ENCODE assay signal across 9 mouse cellular contexts in the genomic region with DNA sequence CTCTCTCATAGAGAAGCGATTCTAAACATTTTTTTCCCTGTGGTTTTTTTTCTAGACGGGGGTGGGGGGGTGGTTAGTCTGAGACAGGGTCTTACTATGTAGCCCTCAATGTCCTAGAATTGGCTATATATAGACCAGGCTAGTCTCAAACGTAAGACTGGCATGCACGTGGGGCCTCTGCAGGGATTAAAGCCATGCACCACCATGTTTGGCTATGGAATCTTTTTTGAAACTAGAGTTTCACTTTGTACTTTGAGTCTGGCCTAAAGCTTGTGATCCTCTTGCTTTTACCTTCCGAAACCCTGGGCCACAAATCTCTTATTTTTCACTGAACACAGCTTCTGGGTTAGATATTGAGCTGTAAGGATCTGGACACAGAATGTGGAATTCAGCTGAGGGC. TPM values are rescaled to one million over a fixed set of nuclear protein-coding genes. Genes with fewer than 3 reads are reported as not detected.
DNase-seq lines count a peak whose midpoint lies in the region; ATAC-seq lines count a peak whose summit lies in the region.
"Had no signal": no experiment of that assay in that cellular context is flagged by ENCODE, and none has a peak within 500 bp of the region (broad histone marks: within the 10 kb centered on the region; RNA-seq: fewer than 3 reads in every experiment).

No protein-coding gene starts in this region.

- no peak overlapping the region for H3K9ac ChIP-seq in hindbrain, embryonic 11.5 days (ENCODE audit: low read depth, low read length)
- H3K9ac ChIP-seq in hindbrain, embryonic 12.5 days, result no peak overlapping the region
- H3K9ac ChIP-seq in midbrain, embryonic 11.5 days (ENCODE audit: low read length), result no peak overlapping the region

- no peak overlapping the region for H3K27ac ChIP-seq in hindbrain, embryonic 10.5 days
- no peak overlapping the region for H3K27ac ChIP-seq in hindbrain, embryonic 11.5 days (ENCODE audit: low read depth, low read length)
- no peak overlapping the region for H3K27ac ChIP-seq in hindbrain, embryonic 12.5 days
- H3K27ac ChIP-seq in midbrain, embryonic 11.5 days (ENCODE audit: low read depth, low read length), result no peak overlapping the region

- no peaks in the 10 kb centered on the region for H3K9me3 ChIP-seq in hindbrain, embryonic 10.5 days
- no peaks in the 10 kb centered on the region for H3K9me3 ChIP-seq in hindbrain, embryonic 11.5 days (ENCODE audit: control insufficient read depth, low read length)
- no peaks in the 10 kb centered on the region for H3K9me3 ChIP-seq in hindbrain, embryonic 12.5 days (replicated peaks)
- no peaks in the 10 kb centered on the region for H3K9me3 ChIP-seq in midbrain, embryonic 11.5 days (ENCODE audit: control insufficient read depth, low read length)

- intact Hi-C loops in left cerebral cortex, postnatal 4 days (cut with DNase I), result no loop called here

- ATAC-seq in hindbrain, embryonic 11.5 days (ENCODE audit: low FRiP score), result no peak
- ATAC-seq in hindbrain, embryonic 12.5 days (ENCODE audit: low FRiP score), result no peak
- ATAC-seq in midbrain, embryonic 11.5 days (ENCODE audit: low FRiP score), result no peak

- peaks cover 16% of the 10 kb centered on the region for H3K4me1 ChIP-seq in hindbrain, embryonic 10.5 days (replicated peaks)
- H3K4me1 ChIP-seq in hindbrain, embryonic 11.5 days (replicated peaks; ENCODE audit: control insufficient read depth, insufficient read depth, low read length), result no peaks in the 10 kb centered on the region
- H3K4me1 ChIP-seq in hindbrain, embryonic 12.5 days, result peaks cover 8% of the 10 kb centered on the region; the same call in 1 of the 2 replicates
- H3K4me1 ChIP-seq in midbrain, embryonic 11.5 days (ENCODE audit: control insufficient read depth, insufficient read depth, low read length), result no peaks in the 10 kb centered on the region

- no peak for DNase-seq in hindbrain, embryonic 10.5 days (ENCODE audit: low spot score)
- DNase-seq in hindbrain, embryonic 11.5 days (ENCODE audit: low spot score), result no peak
- DNase-seq in NIH3T3 (ENCODE audit: low read depth), result peak; percentile 19
- no peak for DNase-seq in midbrain, embryonic 11.5 days (ENCODE audit: low spot score, missing footprints)
- DNase-seq in left cerebral cortex, postnatal 4 days, result no peak
- no peak for DNase-seq in urinary bladder, postnatal 36 days (ENCODE audit: low spot score in 2 of 2)
- DNase-seq in ovary, postnatal 14 days (ENCODE audit: low spot score), result no peak
- DNase-seq: cerebellum, adult 11 months had no signal

- no peak overlapping the region for H3K4me2 ChIP-seq in hindbrain, embryonic 11.5 days (replicated peaks; ENCODE audit: low read depth, low read length)
- H3K4me2 ChIP-seq in hindbrain, embryonic 12.5 days (replicated peaks), result peak overlapping the region; percentile 56
- H3K4me2 ChIP-seq in midbrain, embryonic 11.5 days, result peak overlapping the region; percentile 55; the same call in 1 of the 2 replicates

- H3K27me3 ChIP-seq in hindbrain, embryonic 10.5 days (ENCODE audit: insufficient read depth, poor library complexity, severe bottlenecking), result peaks cover 17% of the 10 kb centered on the region
- H3K27me3 ChIP-seq in hindbrain, embryonic 11.5 days (ENCODE audit: control insufficient read depth, insufficient read depth, low read length), result 0 out of 2 replicates have a peak, but pooled peaks cover 4% of the 10 kb centered on the region
- peaks cover 13% of the 10 kb centered on the region for H3K27me3 ChIP-seq in hindbrain, embryonic 12.5 days
- H3K27me3 ChIP-seq in midbrain, embryonic 11.5 days (ENCODE audit: control insufficient read depth, insufficient read depth, low read length), result no peaks in the 10 kb centered on the region

- WGBS in hindbrain, embryonic 10.5 days, result 67% methylated on average over 5 of the region's 5 CpGs
- WGBS in hindbrain, embryonic 11.5 days, result 58% methylated on average over 5 of the region's 5 CpGs
- WGBS in hindbrain, embryonic 12.5 days, result 59% methylated on average over 5 of the region's 5 CpGs
- 50% methylated on average over 5 of the region's 5 CpGs for WGBS in midbrain, embryonic 11.5 days

- H3K36me3 ChIP-seq in hindbrain, embryonic 10.5 days, result no peaks in the 10 kb centered on the region
- no peaks in the 10 kb centered on the region for H3K36me3 ChIP-seq in hindbrain, embryonic 11.5 days (ENCODE audit: control insufficient read depth, insufficient read depth, low read length)
- no peaks in the 10 kb centered on the region for H3K36me3 ChIP-seq in hindbrain, embryonic 12.5 days
- H3K36me3 ChIP-seq in midbrain, embryonic 11.5 days (ENCODE audit: control insufficient read depth, insufficient read depth, low read length), result no peaks in the 10 kb centered on the region

- H3K4me3 ChIP-seq in hindbrain, embryonic 10.5 days, result peak overlapping the region; percentile 68
- no peak overlapping the region for H3K4me3 ChIP-seq in hindbrain, embryonic 11.5 days (ENCODE audit: low read depth, low read length)
- H3K4me3 ChIP-seq in hindbrain, embryonic 12.5 days, result no peak overlapping the region
- H3K4me3 ChIP-seq in midbrain, embryonic 11.5 days (ENCODE audit: low read depth, low read length), result no peak overlapping the region

RNA-seq across cellular contexts. Expression of gene Med14, which starts 2.2 kb away (rescaled TPM):
- 11.1 and 11.5 TPM in 2 replicates for polyA plus RNA-seq in hindbrain, embryonic 10.5 days (2016; fragmentation: Nextera tagmentation; extraction: Ambion mirVana)
- 23.0 and 27.8 TPM in 2 replicates for polyA plus RNA-seq in hindbrain, embryonic 11.5 days (2014; fragmentation: Nextera tagmentation; extraction: Ambion mirVana)
- polyA plus RNA-seq in hindbrain, embryonic 12.5 days (2016; fragmentation: Nextera tagmentation; extraction: Ambion mirVana), result 19.4 and 23.2 TPM in 2 replicates
- polyA plus RNA-seq in midbrain, embryonic 11.5 days (2014; fragmentation: Nextera tagmentation; extraction: Ambion mirVana), result 25.9 and 26.7 TPM in 2 replicates
- total RNA-seq in left cerebral cortex, postnatal 4 days (2021), result 10 to 100 TPM; 58.0 to 59.1 TPM
